Mouse (Mus musculus) splenic B cell, adult 2 months (primary cell): ENCODE measurements around the gene Dpp4.

Experiments used
- DNase-seq: peaks from one replicate; pipeline ENCODE4 v3.0.0-alpha.2; 2011; ENCODE audit warnings: low read depth, low spot score
- H3K27me3 ChIP-seq: 2 replicates; pipeline ENCODE4 v1.6.1; 2012; ENCODE audit warnings: mild to moderate bottlenecking, low read length, moderate library complexity, mixed read lengths; ENCODE audit not compliant: control insufficient read depth, poor library complexity, insufficient read depth, severe bottlenecking
- H3K36me3 ChIP-seq: 2 replicates; pipeline ENCODE4 v1.6.1; 2012; ENCODE audit warnings: mild to moderate bottlenecking, low read length, moderate library complexity, mixed read lengths; ENCODE audit not compliant: control insufficient read depth, poor library complexity, insufficient read depth, severe bottlenecking

Dpp4 gene

DNA sequence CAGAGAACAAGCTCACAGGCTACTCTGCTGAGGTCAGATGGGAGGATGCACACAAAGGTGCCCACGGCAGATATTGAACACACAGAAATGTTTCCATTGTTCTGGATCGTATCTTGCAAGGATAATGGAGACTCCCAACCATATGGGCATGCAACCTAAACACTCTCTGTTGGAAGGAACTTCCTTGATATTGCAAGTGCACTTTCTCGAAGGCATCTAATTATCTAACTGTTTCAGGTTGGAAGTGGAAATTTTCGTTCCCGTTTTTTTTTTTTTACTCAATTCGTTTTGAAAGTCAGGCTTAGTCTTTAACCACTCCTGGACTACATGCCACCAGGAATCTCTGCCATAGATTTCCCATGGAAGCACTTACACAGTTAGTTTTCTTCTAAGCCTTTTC, 51.2 kb downstream of the Dpp4 start:
- DNase-seq, result no peak
- peaks cover 12% of the 10 kb centered on the region for H3K36me3 ChIP-seq
- H3K27me3 ChIP-seq, result no peaks in the 10 kb centered on the region; the same call in 1 of the 2 replicates

DNA sequence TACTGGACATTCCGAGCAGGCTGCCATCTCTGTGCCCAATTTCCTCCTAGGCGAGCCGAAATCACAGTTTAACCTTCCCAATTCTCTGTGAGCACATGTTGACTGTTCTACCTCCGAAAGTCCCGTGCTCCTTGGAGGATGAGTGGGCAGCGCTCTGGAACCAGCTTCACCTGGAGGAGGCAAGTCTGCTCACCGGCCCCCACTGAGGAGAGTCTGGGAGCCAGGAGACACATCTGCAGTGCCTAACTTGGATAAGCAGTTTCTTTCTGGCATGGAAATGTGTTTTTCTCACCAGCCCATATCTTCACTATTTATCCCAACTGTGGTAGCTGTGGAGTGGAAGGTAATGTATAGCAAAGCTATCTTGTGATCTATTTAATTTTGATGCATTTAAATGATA, 54.8 kb downstream of the Dpp4 start:
- Histone ChIP-seq H3K36me3 (peaks cover 16% of the 10 kb centered on the region), H3K27me3 (no peaks in the 10 kb centered on the region)
- no peak for DNase-seq

DNA sequence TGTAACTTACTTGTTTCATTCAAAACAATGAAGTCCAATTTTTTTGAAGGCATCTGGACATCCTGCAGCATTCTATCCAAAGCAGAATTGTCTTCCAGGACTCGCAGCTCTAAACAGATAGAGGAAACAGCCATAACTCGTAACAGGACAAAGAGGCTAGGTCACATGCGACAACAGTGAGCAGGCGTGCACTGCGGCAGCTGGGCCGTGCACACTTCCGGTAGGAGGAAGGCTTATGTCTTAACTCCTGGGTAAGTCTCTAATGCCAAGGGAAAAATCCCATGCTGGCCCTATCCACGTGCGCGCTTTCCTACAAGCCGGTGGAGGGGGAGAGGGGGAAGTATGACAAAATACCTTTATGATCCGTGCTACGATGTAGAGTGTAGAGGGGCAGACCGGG, 55.4 kb downstream of the Dpp4 start:
- no peak for DNase-seq
- Histone ChIP-seq H3K36me3 (peaks cover 13% of the 10 kb centered on the region), H3K27me3 (no peaks in the 10 kb centered on the region)

DNA sequence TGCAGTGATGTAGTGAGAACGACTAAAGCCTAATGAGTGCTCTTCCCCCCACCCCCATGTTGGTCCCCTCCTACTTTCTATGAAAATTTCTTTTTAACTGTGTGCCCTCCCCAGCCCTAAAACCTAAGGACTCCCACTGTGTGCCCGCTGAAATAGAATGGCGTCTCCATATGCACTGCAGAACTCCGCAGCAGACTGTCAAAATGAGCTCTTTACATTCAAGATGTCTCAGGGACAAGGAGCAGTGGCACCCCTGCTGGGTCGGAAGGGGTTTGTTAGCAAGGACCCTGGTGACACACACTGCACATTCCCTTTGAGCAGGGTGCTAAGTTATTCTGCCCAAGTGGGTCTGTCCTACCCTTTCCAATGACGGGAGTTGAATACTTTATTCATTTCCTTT, 56.3 kb downstream of the Dpp4 start:
- Histone ChIP-seq H3K27me3 (no peaks in the 10 kb centered on the region), H3K36me3 (peaks cover 13% of the 10 kb centered on the region)
- DNase-seq, result no peak

DNA sequence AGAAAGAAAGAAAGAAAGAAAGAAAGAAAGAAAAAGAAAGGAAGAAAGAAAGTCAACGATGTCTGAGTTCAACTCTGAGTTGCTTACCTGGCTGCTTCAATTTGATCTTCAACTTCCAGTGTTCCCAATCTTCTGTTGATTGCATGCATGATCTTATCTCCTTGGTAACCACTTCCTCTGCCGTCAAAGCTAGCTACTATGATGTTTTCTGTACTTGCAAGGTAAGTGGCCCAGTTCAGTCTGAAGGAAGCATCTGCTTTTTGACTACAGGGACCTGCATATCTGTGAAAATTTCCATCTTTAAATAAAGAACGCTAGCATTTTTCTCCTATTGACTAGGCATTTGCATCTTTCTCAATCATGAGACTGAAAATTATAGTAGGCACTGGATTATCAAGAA, 60.0 kb downstream of the Dpp4 start:
- peak; percentile 6 for DNase-seq
- Histone ChIP-seq H3K36me3 (peaks cover 9% of the 10 kb centered on the region), H3K27me3 (no peaks in the 10 kb centered on the region)

DNA sequence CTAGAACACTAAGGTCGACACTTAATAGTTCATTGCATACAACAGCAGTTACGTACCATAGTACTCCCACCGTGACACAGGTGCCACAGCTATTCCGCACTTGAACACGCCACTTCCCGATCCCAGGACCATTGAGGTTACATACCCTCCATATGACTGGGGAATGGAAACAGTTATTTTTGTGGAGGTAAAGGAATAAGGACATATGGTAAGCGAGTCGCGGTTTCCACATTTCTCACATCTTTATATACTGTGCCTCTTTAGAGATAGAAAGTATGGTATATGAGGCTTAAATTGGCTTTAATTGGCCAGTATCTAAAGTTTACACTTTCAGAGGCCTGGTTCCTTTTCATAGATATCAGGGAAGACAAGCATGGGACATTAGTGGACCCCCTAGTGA, 64.3 kb downstream of the Dpp4 start:
- Histone ChIP-seq H3K36me3 (peaks cover 6% of the 10 kb centered on the region; the same call in 1 of the 2 replicates), H3K27me3 (no peaks in the 10 kb centered on the region)
- no peak for DNase-seq

DNA sequence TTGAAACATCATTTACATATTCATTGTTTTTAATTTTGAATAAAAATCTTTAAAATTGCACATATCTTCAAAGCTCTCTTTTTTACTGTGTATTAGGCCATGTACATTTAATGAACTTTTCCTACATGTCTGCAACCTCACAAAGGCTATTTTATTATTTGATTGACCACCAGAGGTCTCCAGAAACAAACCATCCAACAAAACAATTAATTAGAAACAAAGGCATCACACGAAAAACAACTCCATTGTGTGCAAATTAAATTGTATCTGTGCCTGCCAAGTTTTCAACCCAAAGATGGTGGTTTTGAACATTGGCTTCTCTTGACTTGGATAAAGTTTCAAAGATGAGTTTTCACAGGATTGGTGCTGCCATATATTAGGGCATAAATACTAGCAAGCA, 65.3 kb downstream of the Dpp4 start:
- H3K27me3 ChIP-seq, result no peaks in the 10 kb centered on the region
- DNase-seq, result peak; percentile 53
- H3K36me3 ChIP-seq, result peaks cover 6% of the 10 kb centered on the region; the same call in 1 of the 2 replicates

DNA sequence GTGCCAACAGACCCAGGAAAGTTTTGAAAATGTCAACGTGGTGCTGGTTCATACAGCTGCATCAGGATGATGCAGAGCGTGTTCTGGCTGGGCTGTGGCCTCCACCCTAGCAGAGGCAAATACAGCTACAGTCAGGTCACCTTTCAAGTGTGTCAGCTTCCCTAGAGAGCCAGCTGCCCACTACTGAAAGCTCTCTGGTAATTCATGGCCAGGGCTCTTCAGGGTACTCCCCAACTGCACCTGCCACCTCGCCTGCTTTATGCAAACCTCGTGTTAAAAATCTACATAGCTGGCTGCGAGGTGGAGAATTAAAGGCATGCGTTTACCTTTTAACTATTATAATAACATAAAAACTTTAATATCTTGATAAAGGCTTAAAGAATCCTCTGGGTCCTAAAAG, 67.7 kb downstream of the Dpp4 start:
- DNase-seq, result no peak
- Histone ChIP-seq H3K27me3 (no peaks in the 10 kb centered on the region), H3K36me3 (peaks cover 11% of the 10 kb centered on the region; the same call in 1 of the 2 replicates)

DNA sequence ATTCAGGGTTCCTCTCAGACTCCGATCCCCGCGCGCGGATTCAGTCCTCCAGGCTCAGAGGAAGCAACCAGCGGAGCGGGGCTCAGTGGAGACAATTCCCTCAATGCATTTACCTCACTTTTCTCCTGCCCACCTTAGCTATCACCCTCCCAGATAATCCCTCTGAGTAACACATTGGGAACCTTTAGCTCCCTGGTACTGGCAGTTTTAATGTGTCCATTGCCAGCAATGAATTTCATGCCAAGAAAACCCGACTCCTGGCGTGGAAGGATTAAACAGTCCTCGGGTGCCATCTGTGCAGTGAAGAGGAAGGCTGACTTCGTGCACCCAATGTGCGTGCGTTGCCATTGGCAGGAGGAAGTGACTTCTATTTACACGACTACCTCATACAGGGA, 70.3 kb downstream of the Dpp4 start:
- no peak for DNase-seq
- Histone ChIP-seq H3K36me3 (peaks cover 11% of the 10 kb centered on the region; the same call in 1 of the 2 replicates), H3K27me3 (no peaks in the 10 kb centered on the region)

DNA sequence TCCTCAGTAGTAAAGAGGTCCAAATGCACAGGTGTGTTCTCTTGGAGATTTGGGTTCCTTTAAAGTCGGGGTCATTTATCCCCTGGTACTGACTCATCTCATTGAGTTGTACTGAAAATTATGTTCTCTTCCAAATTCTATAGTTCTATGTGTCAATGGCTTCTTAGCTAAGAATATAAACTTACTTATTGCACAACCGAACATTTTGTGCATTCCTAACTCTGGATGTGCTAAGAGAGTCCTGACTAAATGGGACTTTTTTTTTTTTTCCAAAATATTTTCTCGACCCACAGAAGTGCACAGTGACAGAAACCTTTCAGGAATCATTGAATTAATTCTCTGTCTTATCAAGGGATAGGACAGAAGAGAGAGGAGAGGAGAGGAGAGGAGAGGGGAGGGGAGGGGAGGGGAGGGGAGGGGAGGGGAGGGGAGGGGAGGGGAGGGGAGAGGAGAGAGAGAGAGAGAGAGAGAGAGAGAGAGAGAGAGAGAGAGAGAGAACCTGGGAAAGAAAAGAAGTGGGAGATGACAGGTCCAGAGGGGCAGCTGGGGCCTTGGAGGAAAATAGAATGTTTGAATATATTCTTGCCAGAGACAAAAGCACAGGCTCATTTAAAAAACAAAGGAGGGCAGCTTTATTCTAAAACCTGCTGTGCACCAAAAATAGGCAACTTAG, 70.8 kb downstream of the Dpp4 start:
- no peak for DNase-seq
- Histone ChIP-seq H3K36me3 (peaks cover 11% of the 10 kb centered on the region; the same call in 1 of the 2 replicates), H3K27me3 (no peaks in the 10 kb centered on the region)

DNA sequence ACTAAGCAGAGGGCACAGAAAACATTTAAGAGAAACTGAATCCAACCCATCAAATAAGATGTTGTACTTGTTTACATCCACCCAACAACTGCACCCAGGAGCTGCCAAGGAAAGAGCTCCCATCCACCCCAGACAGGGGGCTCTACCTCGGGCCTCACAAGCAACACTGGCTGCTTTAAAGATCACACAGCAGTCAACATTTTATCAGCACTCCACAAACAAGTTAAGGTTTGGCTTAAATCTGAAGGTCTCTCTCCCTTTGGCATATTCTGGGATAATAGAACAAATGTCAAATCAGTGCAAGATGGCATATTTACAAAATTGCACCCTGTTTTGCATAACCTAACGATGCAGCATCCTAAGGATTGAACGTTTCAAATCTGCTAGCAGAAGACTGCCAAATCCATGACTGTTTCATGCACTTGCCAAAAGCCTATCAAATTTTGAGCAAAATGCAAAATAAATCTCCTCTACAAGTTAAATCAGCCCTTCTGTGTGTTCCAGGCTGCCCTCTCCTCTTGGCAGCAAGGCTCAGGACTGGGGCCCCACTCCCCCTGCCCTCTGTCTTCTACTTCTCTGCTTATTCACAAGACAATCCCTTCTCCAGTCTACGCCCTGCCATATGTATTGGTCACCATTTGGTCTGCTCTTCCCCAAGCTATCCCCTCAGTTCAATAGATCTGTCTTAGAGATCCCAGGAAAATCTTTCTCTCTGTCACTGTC, 72.6 kb downstream of the Dpp4 start:
- peaks cover 12% of the 10 kb centered on the region for H3K36me3 ChIP-seq
- no peaks in the 10 kb centered on the region for H3K27me3 ChIP-seq
- no peak for DNase-seq

DNA sequence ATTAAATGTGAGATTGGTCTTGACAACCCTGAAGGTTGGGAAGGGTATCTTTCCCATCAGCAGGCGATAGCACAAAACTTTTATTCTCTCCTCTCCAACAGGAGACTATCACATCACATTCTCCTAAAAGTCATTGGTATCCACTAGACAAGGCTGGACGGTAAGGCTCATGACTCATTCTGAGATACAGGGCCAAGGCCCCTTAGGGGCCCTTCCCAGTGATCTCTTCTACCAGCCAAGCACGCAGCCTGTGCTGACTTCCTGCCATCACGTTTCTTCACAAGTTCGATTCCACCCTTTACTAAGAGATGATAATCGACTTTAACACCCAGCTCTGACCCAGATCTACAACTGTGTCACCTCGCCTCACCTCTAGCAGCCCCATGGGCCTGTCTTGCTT, 74.9 kb downstream of the Dpp4 start:
- H3K36me3 ChIP-seq, result peaks cover 10% of the 10 kb centered on the region
- no peak for DNase-seq
- H3K27me3 ChIP-seq, result no peaks in the 10 kb centered on the region

DNA sequence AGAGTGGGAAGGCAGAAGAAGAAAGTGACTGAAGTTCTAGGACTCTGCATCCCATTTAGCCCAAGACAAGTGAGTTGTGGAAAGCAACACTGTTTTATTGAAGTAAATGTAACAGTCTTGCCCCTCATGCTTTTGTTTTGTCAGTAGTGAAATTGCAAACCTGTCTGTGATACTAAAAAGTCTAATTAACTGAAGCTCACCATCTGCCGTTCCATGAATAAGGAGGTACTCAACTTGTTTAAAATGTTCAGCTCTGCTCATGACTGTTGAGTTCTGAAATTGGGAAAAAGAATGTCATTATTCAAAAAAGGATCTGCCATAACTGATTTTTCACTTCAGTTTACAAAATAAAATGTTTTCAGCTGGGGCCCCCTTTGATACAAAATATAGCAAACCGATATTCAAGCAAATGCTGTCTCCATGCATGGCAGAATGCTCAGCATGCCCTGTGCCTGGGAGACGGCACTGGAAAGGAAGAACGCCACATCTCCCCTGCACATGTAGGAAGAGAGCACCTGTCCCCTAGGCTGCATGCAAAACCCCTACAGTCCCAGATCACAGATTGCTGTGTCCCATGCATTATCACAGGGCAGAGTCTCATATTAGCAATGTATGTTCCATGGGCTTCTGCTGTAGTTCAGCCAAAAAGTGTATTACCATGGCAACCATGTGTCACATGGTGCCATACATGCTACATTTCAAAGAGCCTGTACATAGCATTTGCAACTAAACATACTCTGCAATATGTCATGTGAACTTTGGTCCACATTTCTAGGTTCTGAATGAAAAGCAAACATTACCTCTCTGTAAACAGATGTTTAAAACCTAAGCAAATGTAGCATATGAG, 77.4 kb downstream of the Dpp4 start:
- DNase-seq, result no peak
- H3K27me3 ChIP-seq, result no peaks in the 10 kb centered on the region
- H3K36me3 ChIP-seq, result peaks cover 10% of the 10 kb centered on the region

DNA sequence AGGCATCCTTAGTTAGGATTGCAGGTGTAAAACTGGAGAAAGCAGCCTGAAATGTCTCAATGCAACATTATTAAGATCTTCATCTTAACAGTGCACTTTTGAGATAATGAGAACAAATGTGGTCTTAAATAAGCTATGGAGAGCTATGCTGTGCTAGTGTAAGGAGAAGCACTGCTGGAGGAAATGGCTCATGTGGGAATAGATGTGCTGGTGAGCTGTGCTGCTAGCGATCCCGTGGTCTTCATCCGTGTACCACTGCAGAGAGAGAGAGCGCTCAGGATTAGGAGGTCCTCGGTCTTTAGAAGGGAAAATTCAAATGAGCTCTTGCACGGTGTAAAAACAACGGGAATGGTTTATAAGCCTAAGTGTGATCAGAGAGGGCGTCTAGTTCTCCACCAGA, 79.6 kb downstream of the Dpp4 start:
- Histone ChIP-seq H3K27me3 (no peaks in the 10 kb centered on the region), H3K36me3 (peaks cover 10% of the 10 kb centered on the region)
- DNase-seq, result no peak

DNA sequence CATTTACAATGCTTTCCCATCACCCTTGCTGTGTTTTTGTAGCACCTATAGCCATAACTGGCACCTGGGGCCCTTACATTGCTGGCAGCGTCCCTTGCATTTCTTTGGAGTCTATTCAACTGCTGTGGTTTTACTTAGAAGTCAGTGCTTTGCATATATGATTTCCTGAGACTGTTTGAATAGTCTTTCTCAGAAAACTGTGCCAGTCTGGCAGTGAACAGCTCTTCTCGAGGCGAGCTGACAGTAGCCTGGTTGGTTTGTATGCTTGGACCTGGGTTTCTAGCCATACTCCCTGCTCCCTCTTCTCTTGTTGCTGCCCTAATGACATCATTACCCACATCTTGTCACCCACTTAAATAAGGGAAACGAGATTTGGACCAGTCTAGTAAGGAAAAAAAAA, 80.1 kb downstream of the Dpp4 start:
- DNase-seq, result no peak
- Histone ChIP-seq H3K36me3 (peaks cover 7% of the 10 kb centered on the region), H3K27me3 (no peaks in the 10 kb centered on the region)
